Mouse (Mus musculus) liver, adult 2 months (tissue): Measurements from ENCODE around the gene Dmrtc1c2. TPM values are rescaled to one million over a fixed set of nuclear protein-coding genes. Genes with fewer than 3 reads are reported as not detected.
"Not testable (repeated sequence)": the region's sequence is repeated elsewhere in the genome, so short reads cannot be mapped to it uniquely, and the experiment has no call there.

ENCODE experiments used
- DNase-seq: peaks from one replicate; pipeline ENCODE4 v3.0.0-alpha.2; 2011; ENCODE audit warnings: low read depth, low spot score; ENCODE audit errors: extremely low read depth
- H3K27ac ChIP-seq: fragments of 200-500 bp; replicated peaks from 2 replicates; pipeline ENCODE4 v1.5.1; 2012; ENCODE audit warnings: low read depth, mild to moderate bottlenecking, control low read depth, inconsistent platforms, low read length; ENCODE audit not compliant: insufficient read depth
- H3K27me3 ChIP-seq: fragments of 200-500 bp; 2 replicates; pipeline ENCODE4 v1.6.1; 2012; ENCODE audit warnings: mild to moderate bottlenecking, moderate library complexity, low read length, inconsistent platforms; ENCODE audit not compliant: control insufficient read depth, insufficient read depth
- H3K36me3 ChIP-seq: fragments of 200-500 bp; 2 replicates; pipeline ENCODE4 v1.6.1; 2012; ENCODE audit warnings: low read length, inconsistent platforms; ENCODE audit not compliant: control insufficient read depth, insufficient read depth
- H3K4me1 ChIP-seq: fragments of 200-500 bp; 2 replicates; pipeline ENCODE4 v1.6.1; 2011; ENCODE audit warnings: low read length; ENCODE audit not compliant: control insufficient read depth, insufficient read depth
- H3K4me3 ChIP-seq: fragments of 200-500 bp; 2 replicates; pipeline ENCODE4 v1.5.1; 2011; ENCODE audit warnings: low read depth, mild to moderate bottlenecking, control low read depth, low read length, moderate library complexity; ENCODE audit not compliant: insufficient read depth
- H3K79me2 ChIP-seq: fragments of 200-500 bp; 2 replicates; pipeline ENCODE4 v1.6.1; 2012; ENCODE audit warnings: inconsistent platforms, mild to moderate bottlenecking, low read length, moderate library complexity; ENCODE audit not compliant: control insufficient read depth, insufficient read depth
- H3K9ac ChIP-seq: fragments of 200-500 bp; 2 replicates; pipeline ENCODE4 v1.6.1; 2012; ENCODE audit warnings: low read depth, mild to moderate bottlenecking, control low read depth, inconsistent platforms, low read length
- CTCF ChIP-seq: fragments of 200-500 bp; IDR thresholded peaks from 2 replicates; pipeline ENCODE4 v1.5.1; 2011; ENCODE audit warnings: low read depth, low read length, control low read depth
- POLR2A ChIP-seq: fragments of 200-500 bp; IDR thresholded peaks from 2 replicates; pipeline ENCODE4 v1.6.1; 2011; ENCODE audit warnings: low read length, control low read depth; ENCODE audit not compliant: insufficient read depth; ENCODE audit errors: extremely low read depth
- WGBS: fragments of 180-500 bp; shearing (Covaris S2); methylation state at CpG from one replicate; pipeline ENCODE4 v1.1.7; 2018; 5-methylcytosine and 5-hydroxymethylcytosine counted together
- polyA plus RNA-seq: library from polyadenylated mRNA; depleted of rRNA; stranded (reverse); fragments of >200 nt; gene quantifications from 2 replicates; pipeline ENCODE4 v1.2.3, GENCODE M21; 2012; rRNA removed
- total RNA-seq: library from RNA; depleted of rRNA; stranded (reverse); fragments of >200 nt; gene quantifications from 2 replicates; pipeline ENCODE4 v1.2.3, GENCODE M21; 2014; rRNA removed

Dmrtc1c2 gene
- total RNA-seq: not detected in 2 replicates
- not detected in 2 replicates for polyA plus RNA-seq

DNA sequence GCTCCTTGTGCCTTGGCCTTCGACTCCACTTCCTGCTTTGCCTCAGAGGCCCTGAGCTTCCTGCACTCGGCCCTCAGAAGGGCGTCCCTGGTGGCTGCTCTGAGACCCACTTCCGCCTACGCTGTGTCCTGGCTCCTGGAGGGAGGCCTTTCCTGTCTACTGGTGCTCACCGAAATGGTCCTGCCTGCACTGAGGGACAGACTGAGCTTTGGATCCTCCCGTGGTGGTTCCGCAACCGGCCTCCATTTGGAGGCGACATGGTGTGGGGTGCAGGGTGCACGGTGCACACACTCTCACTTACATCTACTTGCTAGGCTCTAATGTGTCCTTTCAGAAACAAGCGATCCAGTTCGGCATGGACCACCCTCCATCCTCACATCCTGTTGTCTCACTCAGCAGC lies at the start of gene Dmrtc1c2:
Dmrtc1c2 (minus strand) TSS at position 101 of the 400 bp plus-strand sequence.
- H3K36me3 ChIP-seq, DNase-seq, H3K4me3 ChIP-seq, H3K27ac ChIP-seq, H3K79me2 ChIP-seq, H3K27me3 ChIP-seq, H3K9ac ChIP-seq, H3K4me1 ChIP-seq: not testable (repeated sequence)
- WGBS: 100% methylated on average over 1 of the region's 13 CpGs

GRCm38 (mm10) chrX:102867871-102868270 lies 13.5 kb upstream of the Dmrtc1c2 start, which contains the start of gene 1700031F05Rik:
Gene 1700031F05Rik, minus strand, starts transcription at chrX:102867971.
- no peak for DNase-seq
- no peak for TF ChIP-seq CTCF
- no peak for TF ChIP-seq POLR2A
- H3K4me1 ChIP-seq: no peaks in the 10 kb centered on the region
- WGBS: 87% methylated on average over 6 of the region's 6 CpGs
- no peak within 1 kb of the TSS for H3K27ac ChIP-seq
- H3K27me3 ChIP-seq: no peaks in the 10 kb centered on the region
- no peaks in the 10 kb centered on the region for H3K36me3 ChIP-seq
- no peak within 1 kb of the TSS for H3K9ac ChIP-seq
- H3K79me2 ChIP-seq: no peaks in the 10 kb centered on the region
- H3K4me3 ChIP-seq: no peak within 1 kb of the TSS

DNA sequence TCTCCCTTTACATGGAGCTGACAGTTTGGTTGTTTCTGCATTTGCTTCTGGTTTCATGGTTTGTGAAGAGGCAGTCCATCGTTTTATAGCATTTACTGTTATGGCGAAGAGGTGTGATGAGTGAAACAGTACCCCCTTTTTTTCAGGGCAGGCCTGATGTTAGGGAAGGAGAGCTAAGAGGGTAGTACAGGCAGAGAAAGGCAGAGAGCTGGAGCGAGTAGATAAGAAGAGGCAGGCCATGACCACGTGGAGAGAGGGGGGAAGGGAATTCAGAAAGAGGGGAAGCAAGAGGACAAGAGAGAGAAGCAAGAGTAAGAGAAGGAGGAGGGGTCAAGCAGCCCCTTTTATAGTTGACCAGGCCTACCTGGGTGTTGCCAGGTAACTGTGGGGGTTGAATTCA lies 42.1 kb downstream of the Dmrtc1c2 start:
- no peaks in the 10 kb centered on the region for H3K27me3 ChIP-seq
- DNase-seq: no peak
- no peak for TF ChIP-seq POLR2A
- TF ChIP-seq CTCF: no peak
- no peaks in the 10 kb centered on the region for H3K4me1 ChIP-seq
- 57% methylated on average over 4 of the region's 4 CpGs for WGBS
- no peak overlapping the region for H3K4me3 ChIP-seq
- no peaks in the 10 kb centered on the region for H3K79me2 ChIP-seq
- H3K9ac ChIP-seq: no peak overlapping the region
- no peak overlapping the region for H3K27ac ChIP-seq
- no peaks in the 10 kb centered on the region for H3K36me3 ChIP-seq

- WGBS: no CpG with 5 or more reads among the region's 14 CpGs
- not testable (repeated sequence) for H3K4me3 ChIP-seq, DNase-seq
Observed at GRCm38 (mm10) chrX:102802663-102803062, 51.8 kb downstream of the Dmrtc1c2 start, which contains the start of gene Dmrtc1c1. Gene Dmrtc1c1, plus strand, starts transcription at chrX:102802963.

More at GRCm38 (mm10) chrX:102802663-102803062, 51.8 kb downstream of the Dmrtc1c2 start, which contains the start of gene Dmrtc1c1:
- H3K4me1 ChIP-seq, H3K36me3 ChIP-seq, H3K9ac ChIP-seq, H3K27me3 ChIP-seq, H3K79me2 ChIP-seq, H3K27ac ChIP-seq: not testable (repeated sequence)

Other genes with a start within 250 kb of the Dmrtc1c2 start
- 4.5 and 5.4 TPM in 2 replicates for gene Phka1, start 210.4 kb downstream of the Dmrtc1c2 start, total RNA-seq
- gene Phka1, start 210.4 kb downstream of the Dmrtc1c2 start, polyA plus RNA-seq: 2.1 and 2.2 TPM in 2 replicates
- not detected in 2 replicates for gene Gm3880, start 167.6 kb downstream of the Dmrtc1c2 start, total RNA-seq
- gene Gm3880, start 167.6 kb downstream of the Dmrtc1c2 start, polyA plus RNA-seq: not detected in 2 replicates
- gene Gm9112, start 147.0 kb downstream of the Dmrtc1c2 start, total RNA-seq: not detected in 2 replicates
- not detected in 2 replicates for gene Gm9112, start 147.0 kb downstream of the Dmrtc1c2 start, polyA plus RNA-seq
- not detected in 2 replicates for gene Dmrtc1b, start 146.8 kb downstream of the Dmrtc1c2 start, total RNA-seq
- gene Dmrtc1b, start 146.8 kb downstream of the Dmrtc1c2 start, polyA plus RNA-seq: not detected in 2 replicates
- gene Dmrtc1c1, start 51.7 kb downstream of the Dmrtc1c2 start, total RNA-seq: not detected in 2 replicates
- gene Dmrtc1c1, start 51.7 kb downstream of the Dmrtc1c2 start, polyA plus RNA-seq: not detected in 2 replicates
- not detected in 2 replicates for gene 1700031F05Rik, start 13.4 kb upstream of the Dmrtc1c2 start, total RNA-seq
- not detected in 2 replicates for gene 1700031F05Rik, start 13.4 kb upstream of the Dmrtc1c2 start, polyA plus RNA-seq
- gene Dmrtc1a, start 54.1 kb upstream of the Dmrtc1c2 start, total RNA-seq: not detected in 2 replicates
- gene Dmrtc1a, start 54.1 kb upstream of the Dmrtc1c2 start, polyA plus RNA-seq: not detected in 2 replicates
- gene 1700011M02Rik, start 54.3 kb upstream of the Dmrtc1c2 start, total RNA-seq: not detected in 2 replicates
- gene 1700011M02Rik, start 54.3 kb upstream of the Dmrtc1c2 start, polyA plus RNA-seq: not detected in 2 replicates
- not detected in 2 replicates for gene 1700018G05Rik, start 73.8 kb upstream of the Dmrtc1c2 start, total RNA-seq
- gene 1700018G05Rik, start 73.8 kb upstream of the Dmrtc1c2 start, polyA plus RNA-seq: not detected in 2 replicates